7 mouse cellular contexts compared by ENCODE assay signal in genomic region chr2:20969201-20970200, GRCm38 (mm10). TPM values are rescaled to one million over a fixed set of nuclear protein-coding genes. Genes with fewer than 3 reads are reported as not detected.
DNase-seq lines count a peak whose midpoint lies in the region; ATAC-seq lines count a peak whose summit lies in the region.

No protein-coding gene starts in this region.

- peak; percentile 98 for ATAC-seq in embryonic facial prominence, embryonic 11.5 days (replicated peaks; ENCODE audit: insufficient number of reproducible peaks, low FRiP score, low TSS enrichment, low read depth)
- peak; percentile 82 for ATAC-seq in granulocyte monocyte progenitor cell, adult 5-6 weeks (replicated peaks; ENCODE audit: poor library complexity, severe bottlenecking)
- peak; percentile 98 for ATAC-seq in midbrain, embryonic 13.5 days

- no peaks in the 10 kb centered on the region for H3K36me3 ChIP-seq in embryonic facial prominence, embryonic 11.5 days (replicated peaks; ENCODE audit: control insufficient read depth, insufficient read depth, low read depth, low read length)
- H3K36me3 ChIP-seq in limb, embryonic 10.5 days, result no peaks in the 10 kb centered on the region
- no peaks in the 10 kb centered on the region for H3K36me3 ChIP-seq in midbrain, embryonic 13.5 days

- peak; percentile 95 for DNase-seq in adrenal gland, postnatal 14 days
- peak; percentile 97 for DNase-seq in embryonic facial prominence, embryonic 11.5 days (ENCODE audit: low spot score)
- peak; percentile 94 for DNase-seq in kidney, adult 11 months
- peak; percentile 89 for DNase-seq in limb, embryonic 10.5 days (ENCODE audit: low spot score)
- peak; percentile 85 for DNase-seq in spleen, adult 12 weeks (ENCODE audit: low spot score)

- H3K4me1 ChIP-seq in embryonic facial prominence, embryonic 11.5 days (ENCODE audit: control insufficient read depth, insufficient read depth, low read length), result no peaks in the 10 kb centered on the region
- peaks cover 24% of the 10 kb centered on the region for H3K4me1 ChIP-seq in limb, embryonic 10.5 days
- peaks cover 27% of the 10 kb centered on the region for H3K4me1 ChIP-seq in midbrain, embryonic 13.5 days (replicated peaks)

- WGBS in embryonic facial prominence, embryonic 11.5 days, result under 1% methylated on average over 49 of the region's 49 CpGs
- under 1% methylated on average over 49 of the region's 49 CpGs for WGBS in limb, embryonic 10.5 days
- WGBS in midbrain, embryonic 13.5 days, result under 1% methylated on average over 49 of the region's 49 CpGs

- peak overlapping the region; percentile 67 for H3K4me3 ChIP-seq in embryonic facial prominence, embryonic 11.5 days (ENCODE audit: low read depth, low read length)
- peak overlapping the region; percentile 83 for H3K4me3 ChIP-seq in limb, embryonic 10.5 days
- peak overlapping the region; percentile 98 for H3K4me3 ChIP-seq in midbrain, embryonic 13.5 days (replicated peaks)

- H3K27ac ChIP-seq in embryonic facial prominence, embryonic 11.5 days (replicated peaks; ENCODE audit: low read depth, low read length), result peak overlapping the region; percentile 96
- peak overlapping the region; percentile 99 for H3K27ac ChIP-seq in limb, embryonic 10.5 days
- peak overlapping the region; percentile 100 for H3K27ac ChIP-seq in midbrain, embryonic 13.5 days

- H3K4me2 ChIP-seq in embryonic facial prominence, embryonic 11.5 days (ENCODE audit: low read depth, low read length), result peak overlapping the region; percentile 79
- peak overlapping the region; percentile 92 for H3K4me2 ChIP-seq in midbrain, embryonic 13.5 days (replicated peaks)

- no peaks in the 10 kb centered on the region for H3K9me3 ChIP-seq in embryonic facial prominence, embryonic 11.5 days (replicated peaks; ENCODE audit: control insufficient read depth, low read length)
- H3K9me3 ChIP-seq in limb, embryonic 10.5 days (replicated peaks), result no peaks in the 10 kb centered on the region
- H3K9me3 ChIP-seq in midbrain, embryonic 13.5 days, result no peaks in the 10 kb centered on the region

- peak overlapping the region; percentile 98 for H3K9ac ChIP-seq in embryonic facial prominence, embryonic 11.5 days (replicated peaks; ENCODE audit: low read length)
- H3K9ac ChIP-seq in midbrain, embryonic 13.5 days (replicated peaks), result peak overlapping the region; percentile 100

- no peaks in the 10 kb centered on the region for H3K27me3 ChIP-seq in embryonic facial prominence, embryonic 11.5 days (ENCODE audit: control insufficient read depth, insufficient read depth, low read length)
- no peaks in the 10 kb centered on the region for H3K27me3 ChIP-seq in limb, embryonic 10.5 days (ENCODE audit: low read depth, poor library complexity, severe bottlenecking)
- H3K27me3 ChIP-seq in midbrain, embryonic 13.5 days, result no peaks in the 10 kb centered on the region

RNA-seq across cellular contexts. Expression of gene Arhgap21, which starts 0.8 kb away (rescaled TPM):
- total RNA-seq in adrenal gland, postnatal 14 days (2021), result 59.0 and 62.5 TPM in 2 replicates
- 22.1 and 23.8 TPM in 2 replicates for polyA plus RNA-seq in embryonic facial prominence, embryonic 11.5 days (2014; fragmentation: Nextera tagmentation; extraction: Ambion mirVana)
- total RNA-seq in granulocyte monocyte progenitor cell, adult 5-6 weeks (2014; fragmentation: Nextera tagmentation), result 40.6 and 58.6 TPM in 2 replicates
- 18.4 and 28.1 TPM in 2 replicates for total RNA-seq in granulocyte monocyte progenitor cell, adult 5-6 weeks (2017)
- polyA plus RNA-seq in limb, embryonic 10.5 days (2016; fragmentation: Nextera tagmentation; extraction: Ambion mirVana), result 12.9 and 13.6 TPM in 2 replicates
- polyA plus RNA-seq in midbrain, embryonic 13.5 days (2015; fragmentation: Nextera tagmentation; extraction: Ambion mirVana), result 51.7 and 54.4 TPM in 2 replicates

Comparison
In these comparisons a context has a peak if more than half of its experiments do, and no peak if none do; other contexts are left out.
1. Peak in every context shown above with its lines: DNase-seq, ATAC-seq, H3K4me3 ChIP-seq and H3K27ac ChIP-seq.